Mouse (Mus musculus) CH12F3 (cell line): ENCODE data around the gene Gm17631.
"Not testable (repeated sequence)": the region's sequence is repeated elsewhere in the genome, so short reads cannot be mapped to it uniquely, and the experiment has no call there.

ENCODE experiments used
- in situ Hi-C: fragments of 300-500 bp; cut with MboI; formaldehyde crosslinking; loops from 2 replicates; pipeline ENCODE4 v1.14.3; 2020; ENCODE audit warnings: low sequenced_read_pairs

Gene Gm17631

GRCm38 (mm10) chr6:129862349-129862748 lies at the start of gene Gm17631:
Gm17631 (plus strand) TSS chr6:129862649.
- in situ Hi-C loops, result not testable (repeated sequence)

- in situ Hi-C loops, result no loop called here
These were observed 44.7 kb upstream of the Gm17631 start for GRCm38 (mm10) chr6:129817731-129818130.

- in situ Hi-C loops, result no loop called here
These were observed 38.4 kb upstream of the Gm17631 start for GRCm38 (mm10) chr6:129824004-129824403.

GRCm38 (mm10) chr6:129825559-129825958 lies 36.9 kb upstream of the Gm17631 start:
- in situ Hi-C loops, result no loop called here

GRCm38 (mm10) chr6:129876549-129876948 lies 14.1 kb downstream of the Gm17631 start, which contains the start of gene Klra17:
Klra17 (minus strand) TSS chr6:129876672.
- in situ Hi-C loops, result no loop called here

- in situ Hi-C loops, result no loop called here
These were observed 20.1 kb downstream of the Gm17631 start for GRCm38 (mm10) chr6:129882525-129882924.
